Mouse (Mus musculus): ENCODE results near the gene Slc16a10. TPM values are rescaled to one million over a fixed set of nuclear protein-coding genes. Genes with fewer than 3 reads are reported as not detected.

Slc16a10 gene
- polyA plus RNA-seq, 1 experiment, result 15.4 TPM

DNA sequence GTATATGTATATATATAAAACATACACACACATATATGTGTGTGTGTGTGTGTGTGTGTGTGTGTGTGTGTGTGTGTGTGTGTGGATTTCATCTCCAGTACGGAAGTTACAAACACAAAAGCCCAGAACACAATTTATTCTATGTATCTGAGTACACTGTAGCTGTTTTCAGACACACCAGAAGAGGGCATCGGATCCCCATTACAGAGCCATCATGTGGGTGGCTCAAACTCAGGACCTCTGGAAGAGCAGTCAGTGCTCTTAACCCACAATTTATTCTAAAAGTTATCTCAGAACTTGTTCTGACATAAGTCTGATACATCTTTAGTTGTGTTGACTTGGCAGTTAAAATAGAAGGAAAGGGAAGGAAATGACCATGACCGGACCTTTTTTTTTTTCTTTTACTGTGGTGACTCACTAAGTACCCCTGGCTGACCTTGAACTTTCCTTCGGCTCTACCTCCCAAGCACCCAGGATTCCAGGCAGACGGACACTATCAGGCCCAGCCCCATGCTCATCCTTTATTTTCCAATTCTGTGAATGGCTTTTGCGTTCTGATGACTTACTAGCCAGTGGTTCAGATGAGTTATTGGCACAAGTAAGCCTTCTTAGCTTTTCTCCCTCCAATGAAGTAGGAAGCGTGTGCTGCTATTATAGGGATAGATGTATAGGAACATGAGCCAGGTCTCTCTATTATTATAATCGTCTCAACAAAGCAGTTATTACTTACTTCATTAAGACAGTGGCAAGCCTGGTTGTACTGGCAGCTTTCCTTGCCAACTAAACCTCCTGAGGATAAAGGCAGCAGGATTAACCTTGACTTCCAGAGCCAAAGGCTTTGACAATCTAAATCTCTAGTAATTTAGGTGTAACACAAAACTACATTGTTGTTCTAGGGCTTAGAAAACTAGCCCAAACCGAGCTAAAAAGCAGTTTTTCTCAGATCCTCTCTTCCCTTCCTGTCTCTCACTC is 6.0 kb downstream of the Slc16a10 start:
- Histone ChIP-seq H3K4me1 (ENCODE audit: control insufficient read depth, insufficient read depth, insufficient read length, low read length) (peaks cover 4% of the 10 kb centered on the region), H3K4me3 (ENCODE audit: insufficient read depth, low read depth, low read length) (no peak overlapping the region), H3K27ac (replicated peaks; ENCODE audit: low read depth, low read length) (peak overlapping the region; percentile 39)

DNA sequence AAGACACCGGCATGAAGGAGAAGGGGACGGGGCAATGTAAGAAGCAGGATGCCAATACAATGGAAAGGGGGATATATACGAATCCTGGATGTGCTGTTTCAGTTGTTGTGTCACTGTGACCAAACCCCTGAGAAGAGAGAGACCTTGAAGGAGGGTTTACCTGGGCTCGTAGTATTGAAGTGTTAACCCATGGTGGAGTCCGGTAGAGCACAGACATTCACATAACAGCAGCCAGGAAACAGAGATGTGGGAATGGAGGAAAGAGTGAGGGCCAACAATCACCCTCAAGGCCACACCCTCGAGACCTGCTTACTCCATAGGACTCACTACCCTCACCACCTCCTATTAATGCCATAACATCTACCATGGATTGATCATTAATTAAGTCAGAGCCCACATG is 7.2 kb downstream of the Slc16a10 start:
- Histone ChIP-seq H3K4me3 (ENCODE audit: insufficient read depth, low read depth, low read length) (no peak overlapping the region), H3K4me1 (ENCODE audit: control insufficient read depth, insufficient read depth, insufficient read length, low read length) (peaks cover 4% of the 10 kb centered on the region), H3K27ac (replicated peaks; ENCODE audit: low read depth, low read length) (no peak overlapping the region)

DNA sequence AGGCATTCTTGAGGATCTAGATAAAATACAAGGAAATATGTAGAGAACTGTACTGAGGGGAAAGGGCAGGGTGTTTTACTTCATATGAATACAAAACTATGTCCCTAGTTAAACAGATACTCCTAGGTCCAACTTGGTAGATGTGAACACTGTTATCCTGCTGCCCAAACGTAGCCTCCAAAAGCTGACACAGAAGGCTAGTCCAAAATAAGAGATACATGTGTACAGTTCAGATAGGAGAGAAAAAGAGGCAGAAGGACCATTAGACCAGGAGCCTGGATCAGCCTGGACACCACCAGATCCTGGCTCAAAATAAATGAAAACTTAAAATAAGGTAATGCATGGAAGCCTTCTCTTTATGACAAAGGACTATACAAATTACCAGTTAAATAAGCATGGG is 8.4 kb downstream of the Slc16a10 start:
- no peak overlapping the region for H3K27ac ChIP-seq (replicated peaks; ENCODE audit: low read depth, low read length)
- H3K4me1 ChIP-seq (ENCODE audit: control insufficient read depth, insufficient read depth, insufficient read length, low read length), result no peaks in the 10 kb centered on the region; the same call in 1 of the 2 replicates
- no peak overlapping the region for H3K4me3 ChIP-seq (ENCODE audit: insufficient read depth, low read depth, low read length)

DNA sequence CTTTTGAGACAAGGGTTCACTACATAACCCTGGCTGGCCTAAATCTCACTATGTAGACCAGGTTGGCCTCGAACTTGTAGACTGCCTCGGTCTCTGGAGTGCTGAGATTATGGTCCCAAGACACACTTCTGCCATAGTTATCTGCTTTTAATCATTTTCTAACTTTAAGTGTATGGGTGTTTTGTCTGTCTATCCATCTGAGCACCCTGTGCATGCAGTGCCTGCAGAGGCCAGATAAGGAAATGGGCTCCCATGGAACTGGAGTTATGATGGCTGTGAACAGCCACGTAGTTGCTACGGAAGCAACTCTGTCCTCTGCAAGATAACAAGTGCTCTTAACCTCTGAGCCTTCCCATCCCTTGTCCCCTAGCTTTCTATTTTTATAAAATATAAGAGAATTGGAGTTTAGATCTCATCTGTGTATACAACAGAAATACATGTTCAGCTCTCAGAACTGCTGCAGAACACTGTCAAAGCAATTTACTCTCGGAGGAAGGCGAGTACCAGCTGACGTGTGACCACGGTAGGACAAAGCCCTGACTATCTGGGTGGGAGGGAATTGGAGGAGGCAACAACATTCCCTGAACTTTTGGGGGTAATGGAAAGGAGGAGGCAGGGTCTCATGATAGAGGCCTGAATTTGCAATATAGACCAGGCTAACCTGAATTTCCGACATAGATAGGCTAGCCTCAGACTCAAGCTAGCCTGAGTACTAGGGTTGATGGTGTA is 10.2 kb downstream of the Slc16a10 start:
- Histone ChIP-seq H3K4me3 (ENCODE audit: insufficient read depth, low read depth, low read length) (no peak overlapping the region), H3K27ac (replicated peaks; ENCODE audit: low read depth, low read length) (no peak overlapping the region), H3K4me1 (ENCODE audit: control insufficient read depth, insufficient read depth, insufficient read length, low read length) (no peaks in the 10 kb centered on the region)

GRCm38 (mm10) chr10:40130126-40130525 is 11.9 kb downstream of the Slc16a10 start:
- H3K4me3 ChIP-seq (ENCODE audit: insufficient read depth, low read depth, low read length), result no peak overlapping the region
- no peaks in the 10 kb centered on the region for H3K4me1 ChIP-seq (ENCODE audit: control insufficient read depth, insufficient read depth, insufficient read length, low read length)

GRCm38 (mm10) chr10:40129134-40129533 is 12.9 kb downstream of the Slc16a10 start:
- peak overlapping the region; percentile 36; the same call in 1 of the 2 replicates for H3K27ac ChIP-seq (replicated peaks; ENCODE audit: low read depth, low read length)
- H3K4me1 ChIP-seq (ENCODE audit: control insufficient read depth, insufficient read depth, insufficient read length, low read length), result no peaks in the 10 kb centered on the region

More at GRCm38 (mm10) chr10:40130126-40130525, 11.9 kb downstream of the Slc16a10 start:
- H3K27ac ChIP-seq (replicated peaks; ENCODE audit: low read depth, low read length), result 0 out of 2 replicates have a peak overlapping the region, but pooled peaks have one; percentile 6

DNA sequence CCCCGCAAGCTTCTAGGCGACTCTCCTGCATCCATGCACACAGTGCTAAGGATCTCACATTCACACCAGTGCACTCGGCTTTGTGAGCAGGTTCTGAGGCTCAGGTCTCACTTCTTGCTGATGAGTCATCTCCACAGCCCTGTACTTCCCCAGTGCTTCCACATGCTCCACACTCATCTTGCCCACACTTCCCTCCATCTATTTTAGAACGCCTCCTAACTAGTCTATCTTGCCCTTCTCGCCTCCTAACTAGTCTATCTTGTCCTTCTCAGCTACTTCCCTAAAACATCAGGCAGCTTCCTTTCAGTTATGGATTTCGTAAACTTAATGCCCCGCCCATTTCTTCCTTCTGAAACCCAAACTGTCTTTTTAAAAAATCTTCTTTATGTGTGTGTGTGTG is 13.6 kb downstream of the Slc16a10 start:
- peak overlapping the region; percentile 49; the same call in 1 of the 2 replicates for H3K27ac ChIP-seq (replicated peaks; ENCODE audit: low read depth, low read length)
- H3K4me3 ChIP-seq (ENCODE audit: insufficient read depth, low read depth, low read length), result no peak overlapping the region
- H3K4me1 ChIP-seq (ENCODE audit: control insufficient read depth, insufficient read depth, insufficient read length, low read length), result no peaks in the 10 kb centered on the region

More at GRCm38 (mm10) chr10:40129134-40129533, 12.9 kb downstream of the Slc16a10 start:
- no peak overlapping the region for H3K4me3 ChIP-seq (ENCODE audit: insufficient read depth, low read depth, low read length)

- no peaks in the 10 kb centered on the region for H3K4me1 ChIP-seq (ENCODE audit: control insufficient read depth, insufficient read depth, insufficient read length, low read length)
- H3K4me3 ChIP-seq (ENCODE audit: insufficient read depth, low read depth, low read length), result no peak overlapping the region
- H3K27ac ChIP-seq (replicated peaks; ENCODE audit: low read depth, low read length), result no peak overlapping the region
These were observed 16.9 kb downstream of the Slc16a10 start for GRCm38 (mm10) chr10:40125200-40125599.

- no peaks in the 10 kb centered on the region for H3K4me1 ChIP-seq (ENCODE audit: control insufficient read depth, insufficient read depth, insufficient read length, low read length)
- peak overlapping the region; percentile 8; the same call in 1 of the 2 replicates for H3K27ac ChIP-seq (replicated peaks; ENCODE audit: low read depth, low read length)
- H3K4me3 ChIP-seq (ENCODE audit: insufficient read depth, low read depth, low read length), result no peak overlapping the region
These were observed 17.5 kb downstream of the Slc16a10 start for GRCm38 (mm10) chr10:40124570-40124969.

DNA sequence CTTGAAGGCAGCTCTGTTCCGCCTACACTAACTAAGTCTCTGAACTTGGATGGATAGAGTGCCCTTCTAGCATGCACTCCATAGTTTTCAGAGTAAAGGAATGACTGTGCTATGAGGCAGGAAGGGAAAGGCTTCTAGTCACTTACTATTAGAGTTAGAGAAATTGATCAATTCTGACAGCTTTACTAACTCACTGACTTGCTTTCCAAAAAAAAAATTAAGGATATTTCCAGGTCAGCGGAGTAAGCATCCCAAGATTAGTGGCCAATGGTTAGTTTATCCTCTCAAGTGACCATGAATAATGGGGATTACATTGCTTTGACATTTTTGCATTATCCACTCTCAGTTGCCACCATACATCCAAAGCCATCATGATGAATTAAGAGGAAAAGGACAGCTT is 18.0 kb downstream of the Slc16a10 start:
- Histone ChIP-seq H3K27ac (replicated peaks; ENCODE audit: low read depth, low read length) (no peak overlapping the region), H3K4me1 (ENCODE audit: control insufficient read depth, insufficient read depth, insufficient read length, low read length) (no peaks in the 10 kb centered on the region), H3K4me3 (ENCODE audit: insufficient read depth, low read depth, low read length) (no peak overlapping the region)

- Histone ChIP-seq H3K4me3 (ENCODE audit: insufficient read depth, low read depth, low read length) (no peak overlapping the region), H3K27ac (replicated peaks; ENCODE audit: low read depth, low read length) (no peak overlapping the region), H3K4me1 (ENCODE audit: control insufficient read depth, insufficient read depth, insufficient read length, low read length) (no peaks in the 10 kb centered on the region)
These were observed 22.6 kb downstream of the Slc16a10 start for GRCm38 (mm10) chr10:40119466-40119865.

- H3K4me1 ChIP-seq (ENCODE audit: control insufficient read depth, insufficient read depth, insufficient read length, low read length), result peaks cover 2% of the 10 kb centered on the region; the same call in 1 of the 2 replicates
- no peak overlapping the region for H3K27ac ChIP-seq (replicated peaks; ENCODE audit: low read depth, low read length)
- H3K4me3 ChIP-seq (ENCODE audit: insufficient read depth, low read depth, low read length), result no peak overlapping the region
These were observed 23.2 kb downstream of the Slc16a10 start for GRCm38 (mm10) chr10:40118743-40119387.

GRCm38 (mm10) chr10:40113517-40114085 is 28.5 kb downstream of the Slc16a10 start:
- H3K27ac ChIP-seq (replicated peaks; ENCODE audit: low read depth, low read length), result peak overlapping the region; percentile 66
- H3K4me1 ChIP-seq (ENCODE audit: control insufficient read depth, insufficient read depth, insufficient read length, low read length), result peaks cover 2% of the 10 kb centered on the region
- H3K4me3 ChIP-seq (ENCODE audit: insufficient read depth, low read depth, low read length), result no peak overlapping the region

DNA sequence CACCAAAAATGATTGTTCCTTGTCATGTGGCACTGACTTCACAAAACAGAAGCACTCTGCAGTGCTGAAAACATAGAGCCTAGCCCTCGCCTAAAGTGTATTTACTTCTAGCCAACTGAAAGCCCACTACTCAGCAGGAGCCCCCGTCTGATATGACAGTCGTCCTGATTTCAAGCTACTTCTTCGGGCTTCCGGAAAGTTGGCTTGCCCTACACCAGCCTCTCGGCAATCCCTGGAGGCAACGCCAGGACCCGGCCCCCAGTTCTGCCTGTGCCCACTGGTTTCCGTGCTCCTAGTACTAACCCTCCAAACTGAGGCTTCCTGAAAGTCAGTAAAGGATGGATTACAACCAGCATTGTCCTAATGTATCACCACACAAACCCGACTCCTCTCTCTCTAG is 29.8 kb downstream of the Slc16a10 start:
- Histone ChIP-seq H3K4me1 (ENCODE audit: control insufficient read depth, insufficient read depth, insufficient read length, low read length) (peaks cover 10% of the 10 kb centered on the region), H3K27ac (replicated peaks; ENCODE audit: low read depth, low read length) (no peak overlapping the region), H3K4me3 (ENCODE audit: insufficient read depth, low read depth, low read length) (no peak overlapping the region)
